Mouse (Mus musculus): Measurements from ENCODE around the gene Olfr45. TPM values are rescaled to one million over a fixed set of nuclear protein-coding genes. Genes with fewer than 3 reads are reported as not detected.
"Not testable (repeated sequence)": the region's sequence is repeated elsewhere in the genome, so short reads cannot be mapped to it uniquely, and the experiment has no call there.

The Olfr45 gene
- total RNA-seq (2021) = not detected

DNA sequence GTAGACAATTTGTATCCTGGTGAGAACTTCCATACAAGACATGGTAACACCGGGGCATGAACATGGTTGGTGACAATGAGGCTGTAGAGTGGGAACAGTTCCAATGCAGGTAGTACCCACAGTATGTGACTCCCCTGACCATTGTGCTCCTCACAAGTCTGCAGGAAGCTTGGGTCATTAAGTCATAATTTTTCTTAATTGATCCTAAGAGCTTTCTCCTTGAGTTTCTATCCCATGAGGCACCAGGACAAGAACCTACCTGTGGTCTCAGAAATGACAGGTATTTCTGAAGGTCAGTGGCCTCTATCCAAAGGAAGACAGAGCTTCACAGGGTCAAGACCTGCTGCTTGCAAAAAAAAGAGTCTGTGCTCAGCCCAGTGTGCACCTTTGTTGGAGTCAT is at the start of gene Olfr45:
Gene Olfr45 (plus strand): TSS at position 301 of the 400 bp plus-strand sequence.
- no peak for DNase-seq

GRCm38 (mm10) chr7:140646152-140646551 is 35.6 kb upstream of the Olfr45 start, which contains the start of gene Olfr53:
Gene Olfr53, plus strand, starts transcription at chr7:140646452.
- no peak for DNase-seq

DNA sequence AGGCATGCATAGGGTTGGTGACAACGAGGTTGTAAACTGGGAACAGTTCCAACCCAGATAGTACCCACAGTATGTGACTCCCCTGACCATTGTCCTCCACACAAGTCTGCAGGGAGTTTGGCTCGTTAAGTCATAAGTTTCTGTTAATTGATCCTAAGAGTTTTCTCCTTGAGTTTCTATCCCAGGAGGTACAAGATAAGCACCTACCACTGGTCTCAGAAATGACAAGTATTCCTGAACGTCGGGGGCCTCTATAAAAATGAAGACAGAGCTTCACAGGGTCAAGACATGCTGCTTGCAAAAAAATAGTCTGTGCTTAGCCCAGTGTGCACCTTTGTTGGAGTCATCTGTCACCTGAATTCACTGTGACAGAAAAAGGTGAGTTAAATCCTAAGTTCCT is 22.1 kb upstream of the Olfr45 start, which contains the start of gene Olfr539:
Gene Olfr539 (plus strand): TSS at position 301 of the 400 bp plus-strand sequence.
- DNase-seq = no peak

DNA sequence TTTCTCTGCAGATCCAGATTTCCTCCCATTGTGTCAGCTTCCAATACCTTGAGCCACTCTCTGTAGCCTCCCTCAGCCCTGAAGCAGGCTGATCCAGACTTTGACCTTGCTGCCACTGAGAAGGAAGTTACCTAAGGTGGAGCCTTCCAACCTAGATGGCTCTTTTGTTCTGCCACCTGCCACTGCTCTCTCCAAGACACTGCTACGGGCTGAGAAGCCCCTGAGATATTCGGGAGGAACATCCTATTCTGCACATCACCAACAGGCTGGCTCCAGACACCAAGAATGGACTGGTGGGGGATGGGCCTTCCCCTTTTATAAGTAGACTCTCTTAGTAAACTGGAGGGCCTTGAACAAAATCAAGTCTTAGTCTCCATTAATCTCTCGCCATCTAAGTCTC is 11.1 kb upstream of the Olfr45 start:
- DNase-seq = not testable (repeated sequence)

GRCm38 (mm10) chr7:140675863-140676262 is 5.9 kb upstream of the Olfr45 start:
- no peak for DNase-seq

DNA sequence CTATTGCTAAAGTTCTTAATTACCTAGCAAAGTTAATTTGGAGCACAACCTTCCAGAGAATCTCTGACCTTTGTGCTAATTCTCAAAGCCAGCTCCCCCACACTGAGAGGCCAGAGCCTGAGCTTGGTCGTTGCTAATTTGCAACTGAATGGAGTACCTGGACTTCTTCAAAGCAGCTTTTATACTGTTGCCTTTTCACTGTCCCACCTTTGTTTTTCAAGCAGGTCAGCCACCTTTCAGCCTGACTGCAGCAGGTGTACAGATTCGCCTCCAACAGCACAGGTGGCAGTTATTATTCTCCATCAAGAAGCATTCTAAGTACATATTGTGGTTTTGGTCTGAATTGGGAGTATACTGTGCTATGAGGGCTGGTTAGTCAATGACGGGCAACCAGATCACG is 2.2 kb upstream of the Olfr45 start:
- not testable (repeated sequence) for DNase-seq

DNA sequence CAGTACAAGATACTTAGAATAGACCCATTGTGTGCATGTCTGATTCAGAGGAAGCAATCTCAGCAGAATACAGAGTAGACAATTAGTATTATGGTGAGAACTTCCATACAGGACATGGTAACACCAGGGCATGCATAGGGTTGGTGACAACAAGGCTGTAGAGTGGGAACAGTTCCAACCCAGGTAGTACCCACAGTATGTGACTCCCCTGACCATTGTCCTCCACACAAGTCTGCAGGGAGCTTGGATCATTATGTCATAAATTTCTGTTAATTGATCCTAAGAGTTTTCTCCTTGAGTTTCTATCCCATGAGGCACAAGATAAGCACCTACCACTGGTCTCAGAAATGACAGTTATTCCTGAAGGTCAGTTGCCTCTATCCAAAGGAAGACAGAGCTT is 15.2 kb downstream of the Olfr45 start, which contains the start of gene Olfr541:
Gene Olfr541 (plus strand): TSS at position 301 of the 400 bp plus-strand sequence.
- no peak for DNase-seq

GRCm38 (mm10) chr7:140706348-140706747 is 24.6 kb downstream of the Olfr45 start:
- DNase-seq = no peak

- DNase-seq = no peak
Measured at GRCm38 (mm10) chr7:140707536-140708284, 26.0 kb downstream of the Olfr45 start.

DNA sequence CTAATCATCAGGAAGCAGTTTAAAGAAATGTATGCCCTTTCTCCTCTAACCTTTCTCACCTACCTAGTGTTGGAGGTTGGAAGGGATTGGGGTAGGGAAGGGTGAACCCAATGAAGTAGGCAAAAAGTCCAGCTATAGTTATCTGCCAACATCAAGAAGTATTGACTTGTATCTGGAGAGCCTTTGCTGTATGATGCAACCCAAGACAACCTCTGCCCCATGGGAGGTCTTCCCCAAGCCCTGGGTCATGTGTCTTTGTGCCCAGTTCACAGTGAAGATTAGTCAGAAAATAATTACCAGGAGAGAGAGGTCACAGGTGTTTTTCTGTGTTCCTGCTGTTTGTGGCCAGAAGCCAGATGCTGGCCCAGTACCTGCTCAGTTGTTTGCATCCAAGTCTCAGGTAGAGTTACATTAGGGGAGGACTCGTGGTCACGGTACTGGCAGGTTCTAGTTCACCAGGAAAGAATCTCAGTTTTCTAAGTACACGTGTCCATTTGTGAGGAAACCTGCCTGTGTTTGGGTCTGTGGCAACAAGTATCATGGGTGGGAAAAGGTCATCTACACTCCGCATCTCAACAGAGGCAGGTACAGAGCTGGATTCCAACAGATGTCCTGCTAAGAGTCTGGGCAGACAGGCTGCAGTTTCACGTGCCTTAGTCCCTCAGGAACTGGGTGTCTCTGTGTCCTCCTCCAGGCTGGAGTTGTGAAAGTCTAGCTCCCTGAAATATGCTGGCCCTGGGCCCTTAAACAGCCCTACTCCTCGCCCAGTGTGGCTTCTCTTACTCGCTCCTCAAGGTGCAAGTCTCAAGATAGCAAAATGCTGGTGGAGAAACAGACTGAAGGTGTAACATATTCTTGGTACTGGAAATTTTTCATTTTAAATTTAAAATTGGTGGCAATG is 35.7 kb downstream of the Olfr45 start:
- no peak for DNase-seq

DNA sequence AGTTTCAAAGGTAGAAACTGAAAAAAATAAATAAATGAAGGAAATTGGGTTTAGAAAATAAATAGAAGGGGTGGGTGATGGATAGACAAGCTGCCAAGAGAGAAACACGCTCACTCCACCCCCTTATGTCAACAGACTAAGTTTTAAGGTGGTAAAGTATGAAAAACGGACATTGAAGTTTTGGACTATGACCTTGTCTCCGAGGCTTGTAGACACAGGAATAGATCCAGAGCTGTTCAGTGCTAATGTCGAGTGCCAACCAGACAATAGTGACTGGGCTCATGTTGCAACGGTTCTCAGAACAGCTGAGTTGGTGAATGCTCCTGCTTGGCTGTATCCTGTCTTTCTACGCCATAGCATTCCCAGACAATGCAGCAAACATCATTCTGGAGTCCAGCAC is 39.3 kb downstream of the Olfr45 start:
- no peak for DNase-seq

GRCm38 (mm10) chr7:140725558-140725957 is 43.8 kb downstream of the Olfr45 start:
- no peak for DNase-seq

DNA sequence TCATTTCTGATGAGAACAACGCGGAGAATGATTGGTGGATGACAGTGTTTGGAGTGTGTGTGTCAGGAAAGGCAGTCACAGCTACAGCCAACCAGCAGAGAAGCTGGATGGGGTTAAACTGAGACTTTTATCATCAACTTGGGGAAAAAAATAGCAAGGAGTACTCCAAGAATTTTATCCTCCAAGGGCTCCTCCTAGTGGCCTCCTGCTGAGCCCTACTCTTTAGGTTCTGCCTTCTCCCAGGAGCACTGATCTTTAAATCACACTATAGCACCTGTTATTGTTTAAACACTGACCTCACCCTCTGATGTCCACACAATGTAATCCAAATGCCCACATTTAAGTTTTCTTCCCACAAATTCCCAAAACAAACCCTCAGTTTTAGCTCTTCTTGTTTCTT is 51.4 kb downstream of the Olfr45 start:
- no peak for DNase-seq

Other genes with a start within 250 kb of the Olfr45 start
- gene Olfr533, start 218.6 kb upstream of the Olfr45 start, total RNA-seq (2021) = not detected
- not detected for gene Olfr535, start 197.7 kb upstream of the Olfr45 start, total RNA-seq (2021)
- gene Olfr536, start 174.6 kb upstream of the Olfr45 start, total RNA-seq (2021) = not detected
- not detected for gene Olfr538, start 114.1 kb upstream of the Olfr45 start, total RNA-seq (2021)
- gene Olfr46, start 80.7 kb upstream of the Olfr45 start, total RNA-seq (2021) = not detected
- not detected for gene Olfr61, start 53.0 kb upstream of the Olfr45 start, total RNA-seq (2021)
- gene Olfr53, start 35.5 kb upstream of the Olfr45 start, total RNA-seq (2021) = not detected
- gene Olfr539, start 22.0 kb upstream of the Olfr45 start, total RNA-seq (2021) = not detected
- gene Olfr541, start 15.3 kb downstream of the Olfr45 start, total RNA-seq (2021) = not detected
- under 1 TPM in 1 of 2 experiments, not detected in 1; 0.24 TPM for gene Cyp2e1, start 81.8 kb downstream of the Olfr45 start, total RNA-seq (2021)
- gene Syce1, start 105.9 kb downstream of the Olfr45 start, total RNA-seq (2021) = under 1 TPM; 0.18 to 0.24 TPM
- under 1 TPM; 0.76 to 0.97 TPM for gene Zfp941, start 140.2 kb downstream of the Olfr45 start, total RNA-seq (2021)
- not detected for gene Urah, start 153.1 kb downstream of the Olfr45 start, total RNA-seq (2021)
- gene Scgb1c1, start 163.6 kb downstream of the Olfr45 start, total RNA-seq (2021) = 10 to 100 TPM in 1 of 2 experiments, 1 to 10 TPM in 1; 9.7 to 10.6 TPM
- gene Odf3, start 165.9 kb downstream of the Olfr45 start, total RNA-seq (2021) = not detected
- under 1 TPM in 1 of 2 experiments, not detected in 1; 0.29 TPM for gene Gm45785, start 174.4 kb downstream of the Olfr45 start, total RNA-seq (2021)
- 10 to 100 TPM; 25.2 to 32.3 TPM for gene Ric8a, start 175.0 kb downstream of the Olfr45 start, total RNA-seq (2021)
- 10 to 100 TPM; 13.5 to 15.9 TPM for gene Bet1l, start 175.6 kb downstream of the Olfr45 start, total RNA-seq (2021)
- gene Psmd13, start 200.0 kb downstream of the Olfr45 start, total RNA-seq (2021) = 100 to 1,000 TPM; 119 to 120 TPM
- gene Sirt3, start 200.4 kb downstream of the Olfr45 start, total RNA-seq (2021) = 10 to 100 TPM; 45.1 to 49.1 TPM
- gene Cox8b, start 218.5 kb downstream of the Olfr45 start, total RNA-seq (2021) = 1,000 to 10,000 TPM; 1,034 to 1,156 TPM
- gene Nlrp6, start 239.0 kb downstream of the Olfr45 start, total RNA-seq (2021) = not detected